17 mouse cellular contexts compared by ENCODE assay signal in the genomic region with DNA sequence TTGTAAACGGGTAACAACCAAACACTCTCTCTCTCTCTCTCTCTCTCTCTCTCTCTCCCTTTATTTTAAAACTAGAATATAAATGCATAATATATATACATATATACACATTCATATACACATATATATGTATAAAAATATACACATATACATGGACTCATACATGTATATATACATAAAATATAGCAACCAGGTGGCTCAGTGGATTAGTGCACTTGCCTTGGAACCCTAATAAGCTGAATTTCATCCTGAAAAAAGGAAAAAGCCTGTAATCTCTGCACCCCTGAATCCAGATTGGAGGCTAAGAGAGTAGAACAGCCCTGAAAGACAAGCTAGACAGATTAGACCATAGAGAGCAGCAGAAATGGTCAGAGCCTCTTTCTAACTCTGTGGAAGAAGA. TPM values are rescaled to one million over a fixed set of nuclear protein-coding genes. Genes with fewer than 3 reads are reported as not detected.
A peak's percentile ranks its signal among the peaks of the same experiment; 100 is the strongest.
DNase-seq lines count a peak whose midpoint lies in the region; TF ChIP-seq lines count a peak whose summit lies in the region.
"Not testable (repeated sequence)": the region's sequence is repeated elsewhere in the genome, so short reads cannot be mapped to it uniquely, and the experiment has no call there.
"Had no signal": no experiment of that assay in that cellular context is flagged by ENCODE, and none has a peak within 500 bp of the region (broad histone marks: within the 10 kb centered on the region; RNA-seq: fewer than 3 reads in every experiment).

No protein-coding gene starts in this region.

- TF ChIP-seq CTCF in thymus, adult 2 months (IDR thresholded peaks at IDR 0.05; ENCODE audit: borderline replicate concordance, control insufficient read depth, extremely low read depth, insufficient read depth, low read length, poor library complexity) = not testable (repeated sequence)

- not testable (repeated sequence) for H3K27ac ChIP-seq in thymus, adult 2 months (ENCODE audit: control insufficient read depth, insufficient read depth, low read length)

- H3K27me3 ChIP-seq in thymus, adult 2 months (ENCODE audit: control insufficient read depth, insufficient read depth, low read length) = not testable (repeated sequence)

- TF ChIP-seq POLR2A in thymus, adult 2 months (IDR thresholded peaks at IDR 0.05; ENCODE audit: control insufficient read depth, extremely low read depth, insufficient read depth, low read length, poor library complexity) = not testable (repeated sequence)

- no CpG with 5 or more reads among the region's 1 CpGs for WGBS in thymus, adult 2 months

- H3K36me3 ChIP-seq in thymus, adult 2 months (ENCODE audit: control insufficient read depth, insufficient read depth, low read length) = not testable (repeated sequence)

- peak; percentile 0 to 14 for DNase-seq in cerebellum, postnatal 4 days (ENCODE audit: low spot score in 2 of 2)
- DNase-seq in heart, adult 18-20 months = peak; percentile 3 to 12
- DNase-seq in kidney, postnatal 25 days = peak; percentile 24 to 30
- peak; percentile 7 for DNase-seq in lung, postnatal 14 days
- peak; percentile 1 for DNase-seq in right cerebral cortex, postnatal 14 days
- DNase-seq in thymus, adult 2 months = peak; percentile 1
- peak; percentile 1 to 2 for DNase-seq in urinary bladder, postnatal 36 days (ENCODE audit: low spot score in 2 of 2)

- not testable (repeated sequence) for H3K4me1 ChIP-seq in thymus, adult 2 months (replicated peaks; ENCODE audit: control insufficient read depth, insufficient read depth, low read length)

- H3K4me3 ChIP-seq in thymus, adult 2 months (ENCODE audit: control insufficient read depth, insufficient read depth, low read length) = not testable (repeated sequence)

RNA-seq across cellular contexts. Expression of a gene that starts 28.8 kb away (rescaled TPM):
- total RNA-seq in heart, adult 18-20 months (2021) = under 1 TPM in 1 of 2 experiments, not detected in 1; 0.31 TPM
- polyA plus RNA-seq in thymus, adult 2 months (2012; rRNA removed) = 0.04 TPM in 1 of 2 replicates, not detected in the other
- total RNA-seq: granulocyte monocyte progenitor cell, adult 5-6 weeks; hematopoietic stem cell, adult 5-6 weeks had no signal
- polyA plus RNA-seq: embryonic facial prominence, embryonic 14.5 days; forebrain, embryonic 15.5 days; limb, embryonic 10.5 days; liver, adult 2 months; liver, postnatal 0 days; neural tube, embryonic 15.5 days; stomach, embryonic 14.5 days; thymus, postnatal 0 days had no signal
